In genomic region chr19:44267499-44268002, GRCm38 (mm10) we compare ENCODE assay signal across 8 mouse cellular contexts. TPM values are rescaled to one million over a fixed set of nuclear protein-coding genes. Genes with fewer than 3 reads are reported as not detected.
DNase-seq lines count a peak whose midpoint lies in the region; ATAC-seq lines count a peak whose summit lies in the region.

No protein-coding gene starts in this region.

- no peaks in the 10 kb centered on the region for H3K27me3 ChIP-seq in liver, embryonic 11.5 days (replicated peaks; ENCODE audit: control insufficient read depth, insufficient read depth, low read length)

- H3K4me2 ChIP-seq in liver, embryonic 11.5 days = peak overlapping the region; percentile 90

- no peaks in the 10 kb centered on the region for H3K36me3 ChIP-seq in liver, embryonic 11.5 days (ENCODE audit: control insufficient read depth, insufficient read depth, low read length)

- peak; percentile 36 for ATAC-seq in frontal cortex, adult (ENCODE audit: low TSS enrichment)
- ATAC-seq in liver, embryonic 11.5 days (replicated peaks; ENCODE audit: low FRiP score) = no peak

- WGBS in liver, embryonic 11.5 days = 17% methylated on average over 18 of the region's 18 CpGs

- H3K9me3 ChIP-seq in liver, embryonic 11.5 days (ENCODE audit: control insufficient read depth, low read length) = no peaks in the 10 kb centered on the region

- no peak for DNase-seq in frontal cortex, postnatal 14 days (ENCODE audit: low spot score in 2 of 2)
- DNase-seq in thymus, postnatal 14 days = peak; percentile 28
- DNase-seq in thymus, adult 18-20 months = no peak
- DNase-seq in liver, embryonic 11.5 days (ENCODE audit: low spot score) = no peak
- no peak for DNase-seq in urinary bladder, postnatal 10 days (ENCODE audit: low spot score)
- DNase-seq in ovary, postnatal 36 days (ENCODE audit: low spot score) = no peak
- DNase-seq in thymus, postnatal 4 days = no peak

- peak overlapping the region; percentile 94 for H3K27ac ChIP-seq in liver, embryonic 11.5 days (ENCODE audit: low read depth, low read length)

- peaks cover 24% of the 10 kb centered on the region for H3K4me1 ChIP-seq in liver, embryonic 11.5 days (replicated peaks; ENCODE audit: control insufficient read depth, insufficient read depth, low read length)

- H3K9ac ChIP-seq in liver, embryonic 11.5 days (ENCODE audit: low read depth, low read length) = peak overlapping the region; percentile 79

- H3K4me3 ChIP-seq in liver, embryonic 11.5 days (ENCODE audit: low read depth, low read length) = peak overlapping the region; percentile 66

RNA-seq across cellular contexts. Expression of gene Scd2, which starts 25.9 kb away (rescaled TPM):
- polyA plus RNA-seq in liver, embryonic 11.5 days (2014; fragmentation: Nextera tagmentation; extraction: Ambion mirVana) = 212 and 231 TPM in 2 replicates
